Mouse (Mus musculus): ENCODE data around the gene Clec16a.

Gene Clec16a

GRCm38 (mm10) chr16:10586546-10586945 lies 41.4 kb downstream of the Clec16a start:
- DNase-seq = peak; percentile 29 to 58

GRCm38 (mm10) chr16:10599888-10600740 lies 55.0 kb downstream of the Clec16a start:
- DNase-seq = no peak

GRCm38 (mm10) chr16:10607802-10608201 lies 62.7 kb downstream of the Clec16a start:
- DNase-seq = no peak

GRCm38 (mm10) chr16:10609921-10610320 lies 64.8 kb downstream of the Clec16a start:
- DNase-seq = no peak

GRCm38 (mm10) chr16:10610801-10611200 lies 65.7 kb downstream of the Clec16a start:
- DNase-seq = peak; percentile 33 to 50

- DNase-seq = no peak
These were observed 66.2 kb downstream of the Clec16a start for GRCm38 (mm10) chr16:10611306-10611705.

- no peak for DNase-seq
These were observed 68.9 kb downstream of the Clec16a start for GRCm38 (mm10) chr16:10613996-10614395.

- DNase-seq = no peak
These were observed 75.9 kb downstream of the Clec16a start for GRCm38 (mm10) chr16:10620961-10621614.

- no peak for DNase-seq
These were observed 76.6 kb downstream of the Clec16a start for GRCm38 (mm10) chr16:10621710-10622109.

GRCm38 (mm10) chr16:10626116-10626515 lies 81.0 kb downstream of the Clec16a start:
- peak; percentile 26 to 35 for DNase-seq

GRCm38 (mm10) chr16:10627136-10627668 lies 82.1 kb downstream of the Clec16a start:
- DNase-seq = no peak

GRCm38 (mm10) chr16:10628030-10628555 lies 83.0 kb downstream of the Clec16a start:
- no peak for DNase-seq

- no peak for DNase-seq
These were observed 83.8 kb downstream of the Clec16a start for GRCm38 (mm10) chr16:10628960-10629359.

GRCm38 (mm10) chr16:10629361-10629760 lies 84.2 kb downstream of the Clec16a start:
- no peak for DNase-seq

GRCm38 (mm10) chr16:10634940-10635339 lies 89.8 kb downstream of the Clec16a start:
- no peak for DNase-seq

- no peak for DNase-seq
These were observed 92.8 kb downstream of the Clec16a start for GRCm38 (mm10) chr16:10637898-10638297.

- peak; percentile 41 to 44 for DNase-seq
These were observed 94.2 kb downstream of the Clec16a start for GRCm38 (mm10) chr16:10639111-10639889.

- peak; percentile 93 for DNase-seq
These were observed 94.9 kb downstream of the Clec16a start for GRCm38 (mm10) chr16:10640041-10640440.

- DNase-seq = no peak
These were observed 96.0 kb downstream of the Clec16a start for GRCm38 (mm10) chr16:10641146-10641545.

- DNase-seq = no peak
These were observed 97.9 kb downstream of the Clec16a start for GRCm38 (mm10) chr16:10642857-10643633.

- no peak for DNase-seq
These were observed 99.1 kb downstream of the Clec16a start for GRCm38 (mm10) chr16:10644238-10644637.

GRCm38 (mm10) chr16:10644731-10645130 lies 99.6 kb downstream of the Clec16a start:
- no peak for DNase-seq

All from cerebellum, postnatal 10 days (tissue).